Mouse (Mus musculus) cortical plate, adult 2 months (tissue): ENCODE measurements around the gene R3hdml.

ENCODE experiments used
- CTCF ChIP-seq: fragments of 200-500 bp; IDR thresholded peaks from 2 replicates; pipeline ENCODE4 v1.5.1; 2011; ENCODE audit warnings: mild to moderate bottlenecking, control low read depth, low read length; ENCODE audit not compliant: insufficient read depth; ENCODE audit errors: extremely low read depth
- POLR2A ChIP-seq: fragments of 200-500 bp; IDR thresholded peaks from 2 replicates; pipeline ENCODE4 v1.6.1; 2011; ENCODE audit warnings: mild to moderate bottlenecking, low read length, control low read depth; ENCODE audit not compliant: insufficient read depth; ENCODE audit errors: extremely low read depth

- TF ChIP-seq POLR2A = no peak
- no peak for TF ChIP-seq CTCF
Observed at GRCm38 (mm10) chr2:163527497-163527896, 35.4 kb downstream of the R3hdml start.
